In genomic region chr19:31383881-31384280, GRCm38 (mm10) we compare ENCODE assay signal across 12 mouse cellular contexts.
A peak's percentile ranks its signal among the peaks of the same experiment; 100 is the strongest.
DNase-seq lines count a peak whose midpoint lies in the region; ATAC-seq lines count a peak whose summit lies in the region.
"Had no signal": no experiment of that assay in that cellular context is flagged by ENCODE, and none has a peak within 500 bp of the region (broad histone marks: within the 10 kb centered on the region; RNA-seq: fewer than 3 reads in every experiment).

No protein-coding gene starts in this region.

- no peak overlapping the region for H3K4me3 ChIP-seq in forebrain, embryonic 14.5 days (ENCODE audit: low read depth, low read length)
- H3K4me3 ChIP-seq in forebrain, embryonic 12.5 days (replicated peaks): no peak overlapping the region
- no peak overlapping the region for H3K4me3 ChIP-seq in neural tube, embryonic 14.5 days (ENCODE audit: low read depth, low read length)
- no peak overlapping the region for H3K4me3 ChIP-seq in liver, embryonic 12.5 days
- H3K4me3 ChIP-seq: heart, embryonic 13.5 days; kidney, embryonic 15.5 days; limb, embryonic 13.5 days had no signal

- ATAC-seq in forebrain, embryonic 14.5 days: peak; percentile 85; the same call in 1 of the 2 replicates
- ATAC-seq in forebrain, embryonic 12.5 days (ENCODE audit: low FRiP score): no peak
- ATAC-seq in neural tube, embryonic 14.5 days (ENCODE audit: low read depth): peak; percentile 77
- ATAC-seq in granulocyte monocyte progenitor cell, adult 5-6 weeks (replicated peaks; ENCODE audit: poor library complexity, severe bottlenecking): no peak
- ATAC-seq in liver, embryonic 12.5 days: no peak

- no peak overlapping the region for H3K9ac ChIP-seq in forebrain, embryonic 14.5 days (ENCODE audit: low read length)
- no peak overlapping the region for H3K9ac ChIP-seq in forebrain, embryonic 12.5 days
- no peak overlapping the region for H3K9ac ChIP-seq in neural tube, embryonic 14.5 days (replicated peaks; ENCODE audit: low read depth, low read length)
- no peak overlapping the region for H3K9ac ChIP-seq in liver, embryonic 12.5 days
- H3K9ac ChIP-seq: heart, embryonic 13.5 days; kidney, embryonic 15.5 days; limb, embryonic 13.5 days had no signal

- H3K27me3 ChIP-seq in forebrain, embryonic 14.5 days (replicated peaks; ENCODE audit: control insufficient read depth, insufficient read depth, low read length): no peaks in the 10 kb centered on the region
- H3K27me3 ChIP-seq in forebrain, embryonic 12.5 days: no peaks in the 10 kb centered on the region
- no peaks in the 10 kb centered on the region for H3K27me3 ChIP-seq in neural tube, embryonic 14.5 days (ENCODE audit: control insufficient read depth, insufficient read depth, low read length)
- no peaks in the 10 kb centered on the region for H3K27me3 ChIP-seq in liver, embryonic 12.5 days (replicated peaks)
- H3K27me3 ChIP-seq: heart, embryonic 13.5 days; kidney, embryonic 15.5 days; limb, embryonic 13.5 days had no signal

- WGBS in forebrain, embryonic 14.5 days: 55% methylated on average over 5 of the region's 5 CpGs
- 63% methylated on average over 5 of the region's 5 CpGs for WGBS in forebrain, embryonic 12.5 days
- WGBS in neural tube, embryonic 14.5 days: 58% methylated on average over 5 of the region's 5 CpGs
- WGBS in liver, embryonic 12.5 days (ENCODE audit: insufficient replicate concordance): 64% methylated on average over 5 of the region's 5 CpGs

- peak; percentile 55 for DNase-seq in forebrain, embryonic 14.5 days (ENCODE audit: low spot score)
- no peak for DNase-seq in neural tube, embryonic 10.5 days (ENCODE audit: extremely low spot score, low spot score)
- DNase-seq in left cerebral cortex, postnatal 25 days (ENCODE audit: low spot score in 2 of 2): peak; percentile 28 to 50
- DNase-seq in right cerebral cortex, postnatal 4 days: peak; percentile 25
- DNase-seq: thymus, adult 18-20 months had no signal

- intact Hi-C loops in left cerebral cortex, postnatal 25 days (cut with DNase I): no loop called here

- H3K36me3 ChIP-seq in forebrain, embryonic 14.5 days (ENCODE audit: control insufficient read depth, insufficient read depth, low read length): no peaks in the 10 kb centered on the region
- no peaks in the 10 kb centered on the region for H3K36me3 ChIP-seq in forebrain, embryonic 12.5 days (replicated peaks)
- H3K36me3 ChIP-seq in neural tube, embryonic 14.5 days (ENCODE audit: control insufficient read depth, insufficient read depth, low read length): no peaks in the 10 kb centered on the region
- H3K36me3 ChIP-seq in liver, embryonic 12.5 days: no peaks in the 10 kb centered on the region
- H3K36me3 ChIP-seq: heart, embryonic 13.5 days; kidney, embryonic 15.5 days; limb, embryonic 13.5 days had no signal

- H3K4me2 ChIP-seq in forebrain, embryonic 14.5 days (ENCODE audit: low read length): no peak overlapping the region
- no peak overlapping the region for H3K4me2 ChIP-seq in forebrain, embryonic 12.5 days
- no peak overlapping the region for H3K4me2 ChIP-seq in neural tube, embryonic 14.5 days (ENCODE audit: low read depth, low read length)
- H3K4me2 ChIP-seq in liver, embryonic 12.5 days: no peak overlapping the region
- H3K4me2 ChIP-seq: heart, embryonic 13.5 days; kidney, embryonic 15.5 days; limb, embryonic 13.5 days had no signal

- no peaks in the 10 kb centered on the region for H3K4me1 ChIP-seq in forebrain, embryonic 14.5 days (ENCODE audit: control insufficient read depth, insufficient read depth, low read length)
- H3K4me1 ChIP-seq in forebrain, embryonic 12.5 days: no peaks in the 10 kb centered on the region
- no peaks in the 10 kb centered on the region for H3K4me1 ChIP-seq in neural tube, embryonic 14.5 days (ENCODE audit: control insufficient read depth, insufficient read depth, low read length)
- H3K4me1 ChIP-seq in liver, embryonic 12.5 days: no peaks in the 10 kb centered on the region
- H3K4me1 ChIP-seq: heart, embryonic 13.5 days; kidney, embryonic 15.5 days had no signal

- H3K9me3 ChIP-seq in forebrain, embryonic 14.5 days (replicated peaks; ENCODE audit: control insufficient read depth, low read length): no peaks in the 10 kb centered on the region
- H3K9me3 ChIP-seq in forebrain, embryonic 12.5 days: no peaks in the 10 kb centered on the region
- H3K9me3 ChIP-seq in neural tube, embryonic 14.5 days (ENCODE audit: control insufficient read depth, low read length): no peaks in the 10 kb centered on the region
- H3K9me3 ChIP-seq in liver, embryonic 12.5 days (replicated peaks): no peaks in the 10 kb centered on the region
- H3K9me3 ChIP-seq: heart, embryonic 13.5 days; kidney, embryonic 15.5 days; limb, embryonic 13.5 days had no signal

- H3K27ac ChIP-seq in forebrain, embryonic 14.5 days (ENCODE audit: low read depth, low read length): no peak overlapping the region
- H3K27ac ChIP-seq in forebrain, embryonic 12.5 days: no peak overlapping the region
- no peak overlapping the region for H3K27ac ChIP-seq in neural tube, embryonic 14.5 days (ENCODE audit: low read depth, low read length)
- H3K27ac ChIP-seq in liver, embryonic 12.5 days: no peak overlapping the region
- H3K27ac ChIP-seq: heart, embryonic 13.5 days; kidney, embryonic 15.5 days; limb, embryonic 13.5 days had no signal

Comparison
In these comparisons a context has a peak if more than half of its experiments do, and no peak if none do; other contexts are left out.
1. ATAC-seq: peak in forebrain, embryonic 14.5 days (single experiment) and neural tube, embryonic 14.5 days (single experiment); none in forebrain, embryonic 12.5 days (single experiment), granulocyte monocyte progenitor cell, adult 5-6 weeks (single experiment) and liver, embryonic 12.5 days (single experiment).